Mouse (Mus musculus): ENCODE data around the gene Olfr543.

The Olfr543 gene

DNA sequence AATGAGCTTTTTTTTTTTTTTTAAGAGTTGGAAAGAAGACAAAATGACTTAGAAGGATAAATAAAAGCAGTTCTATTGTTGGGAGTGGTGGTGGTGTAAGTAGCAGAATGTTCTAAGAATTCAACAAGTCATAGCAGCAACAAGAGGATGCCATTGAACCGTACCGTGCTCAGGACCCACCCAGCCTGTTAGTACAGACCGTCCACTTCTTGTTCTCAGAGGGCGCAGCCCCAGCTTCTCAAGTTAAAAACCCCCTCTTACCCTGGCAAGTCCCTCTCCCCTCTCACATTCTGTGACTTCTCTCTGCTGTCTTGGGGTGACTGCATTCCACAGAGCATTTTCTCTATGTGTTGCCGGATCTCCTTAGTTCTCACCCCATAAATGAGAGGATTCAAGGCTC, 4.9 kb downstream of the Olfr543 start:
- no peak for DNase-seq (ENCODE audit: low spot score)

DNA sequence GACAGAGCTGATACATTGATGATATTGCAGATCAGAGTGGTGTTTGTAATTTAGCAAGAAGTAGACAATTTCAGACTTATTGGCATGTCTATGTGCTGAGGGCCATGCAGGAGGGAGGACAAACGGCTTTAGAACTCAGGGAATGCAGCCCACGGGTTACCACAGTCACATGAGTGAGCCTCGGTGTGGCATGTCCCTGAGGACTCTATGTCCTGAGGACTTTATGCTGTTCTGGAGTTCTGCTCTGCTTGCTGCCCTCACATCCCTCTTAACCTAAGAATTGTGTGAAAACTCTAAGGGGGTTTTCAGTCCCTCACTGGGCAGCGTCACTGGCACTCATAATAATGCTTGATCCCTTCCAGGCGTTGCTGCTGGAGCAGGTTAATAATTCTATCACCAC, 8.8 kb downstream of the Olfr543 start:
- DNase-seq (ENCODE audit: low spot score), result no peak

DNA sequence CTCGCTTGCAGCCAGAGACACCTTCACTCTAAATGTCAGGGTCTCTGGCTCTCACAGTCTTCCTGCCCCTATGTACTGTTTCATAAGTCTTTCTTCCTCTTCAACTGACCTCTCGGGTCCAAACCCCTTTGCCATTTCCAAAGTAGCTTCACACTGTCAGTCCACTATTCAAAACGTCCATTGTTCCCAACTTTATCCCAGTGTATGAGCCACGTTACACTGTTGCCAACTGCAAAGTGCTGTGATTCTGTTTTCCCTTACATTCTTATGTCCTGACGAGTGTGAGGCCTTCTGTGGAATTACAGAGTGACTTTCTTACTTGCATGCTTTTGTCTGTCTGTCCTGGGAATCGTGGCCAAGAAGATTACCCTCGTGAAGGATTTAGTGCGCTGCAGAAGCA, 13.9 kb downstream of the Olfr543 start:
- DNase-seq (ENCODE audit: low spot score), result no peak

DNA sequence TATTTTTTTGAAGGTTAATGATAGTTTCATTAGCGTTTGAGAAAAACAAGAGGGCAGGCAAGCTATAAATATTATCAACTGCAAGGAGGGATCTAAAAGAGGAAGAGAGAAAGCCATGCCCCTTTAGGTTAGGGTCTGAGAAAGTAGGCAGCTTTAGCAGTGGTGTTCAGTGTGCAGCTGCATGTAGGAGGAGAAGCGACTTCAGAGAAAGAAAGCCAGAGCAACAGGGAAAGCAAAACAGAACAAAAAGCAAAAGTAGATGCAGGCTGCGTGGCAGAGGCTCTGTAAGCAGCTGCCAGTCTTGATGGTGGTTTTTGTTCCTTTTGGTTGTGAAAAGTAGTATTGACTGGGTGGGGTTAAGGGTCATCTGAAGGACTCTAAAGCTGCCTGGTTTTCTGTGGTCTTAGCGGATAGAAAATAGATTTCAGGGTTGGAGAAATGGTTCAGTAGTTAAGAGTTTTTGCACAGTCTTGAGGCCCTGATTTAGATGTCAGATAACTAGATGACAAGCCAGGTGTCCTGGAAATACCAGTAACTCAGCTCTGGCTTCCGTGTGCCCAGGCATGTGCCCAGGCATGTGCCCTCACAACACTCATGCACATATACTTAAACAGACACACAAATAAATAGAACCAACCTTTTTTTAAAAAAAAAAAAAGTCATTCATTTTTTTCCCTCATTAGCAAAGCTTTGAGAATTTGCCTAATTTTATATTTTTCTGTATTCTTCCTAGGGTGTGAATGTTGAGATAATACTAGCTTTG, 22.7 kb downstream of the Olfr543 start:
- DNase-seq (ENCODE audit: low spot score), result no peak

DNA sequence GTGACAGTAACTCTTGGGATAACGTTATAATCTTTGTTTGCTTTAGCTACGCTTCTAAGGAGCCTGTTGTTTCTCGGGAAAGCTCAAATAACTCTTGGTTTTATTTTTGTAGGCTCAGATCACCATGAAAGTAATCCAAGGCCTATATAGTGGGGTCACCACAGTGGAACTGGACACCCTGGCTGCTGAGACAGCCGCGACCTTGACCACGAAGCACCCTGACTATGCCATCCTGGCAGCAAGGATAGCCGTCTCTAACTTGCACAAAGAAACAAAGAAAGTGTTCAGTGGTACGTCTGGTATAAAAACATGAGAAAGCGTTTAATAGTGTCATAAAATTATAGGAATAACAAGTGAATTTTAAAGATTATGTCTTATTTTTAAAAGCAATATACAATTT, 35.0 kb downstream of the Olfr543 start:
- no peak for DNase-seq (ENCODE audit: low spot score)

DNA sequence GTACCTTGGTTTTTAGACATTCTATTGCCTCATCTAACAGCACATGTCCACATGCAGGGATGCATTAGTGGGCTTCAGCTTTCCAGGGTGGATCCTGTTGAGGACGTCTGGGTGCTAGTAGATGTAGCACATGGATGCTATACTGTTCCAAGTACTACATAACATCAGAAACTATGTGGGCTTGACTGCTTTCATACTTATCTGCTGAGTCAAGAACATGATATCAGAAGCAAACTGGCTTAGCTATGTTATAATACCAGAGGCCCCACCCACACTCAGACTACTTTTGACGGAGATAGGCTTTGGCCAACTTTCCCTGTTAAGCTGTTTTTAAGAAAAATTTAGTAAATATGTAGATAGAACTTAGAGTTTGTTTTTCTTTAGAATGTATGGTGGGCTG, 37.2 kb downstream of the Olfr543 start:
- no peak for DNase-seq (ENCODE audit: low spot score)

DNA sequence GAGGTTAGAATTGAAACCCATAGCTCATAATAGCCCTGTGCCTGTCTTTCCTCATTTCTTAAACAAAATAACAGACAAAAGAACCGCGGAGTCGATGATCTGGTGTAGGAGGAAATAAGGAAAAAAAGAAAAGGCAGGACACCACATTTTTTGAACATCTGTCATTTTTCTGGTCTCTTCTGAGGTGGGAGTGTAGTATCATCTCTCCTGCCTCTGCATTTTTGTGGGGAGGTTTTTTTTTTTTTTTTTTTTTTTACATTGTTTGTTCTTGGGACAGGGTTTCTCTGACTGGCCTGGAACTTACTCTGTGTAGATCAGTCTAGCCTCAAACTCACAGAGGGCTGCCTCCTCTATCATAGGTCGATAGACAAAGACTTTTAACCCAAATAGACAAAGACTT, 39.0 kb downstream of the Olfr543 start:
- DNase-seq (ENCODE audit: low spot score), result no peak

DNA sequence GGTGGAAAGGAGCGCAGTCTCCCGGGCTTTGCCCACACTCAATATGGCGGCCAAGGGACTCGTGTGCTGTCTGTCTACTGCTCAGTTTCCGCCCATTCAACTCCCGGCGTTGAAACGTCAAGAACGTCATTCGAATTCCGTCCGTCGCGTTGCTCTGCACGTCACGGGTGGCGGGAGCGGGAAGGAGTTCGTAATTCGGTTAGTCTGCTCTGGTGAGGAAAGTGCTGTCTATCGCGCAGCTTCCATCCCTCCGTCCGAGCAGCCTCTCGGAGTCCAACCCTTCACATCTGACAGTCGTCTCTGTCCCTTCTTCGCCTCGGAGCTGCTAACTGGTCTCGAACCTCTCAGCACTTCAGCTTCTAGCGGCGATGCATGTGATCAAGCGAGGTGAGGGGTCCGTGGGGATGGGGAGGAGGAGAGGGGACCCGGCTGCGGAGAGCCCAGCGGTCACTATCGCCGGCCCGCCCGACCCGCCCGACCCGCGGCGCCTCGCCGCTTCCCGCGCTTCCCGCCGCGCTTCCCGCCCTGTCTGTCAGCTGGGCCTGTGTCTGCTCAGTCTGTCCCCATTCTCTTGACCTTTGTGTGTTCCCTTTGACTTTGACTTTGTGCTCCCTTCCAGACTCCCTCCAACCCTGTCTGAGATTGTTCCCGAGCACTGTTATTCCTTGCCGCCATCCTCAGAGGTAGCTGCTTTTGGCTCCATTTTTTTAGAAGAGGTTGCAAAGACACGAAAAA, 39.7 kb downstream of the Olfr543 start, which contains the start of gene Rrm1:
Rrm1 (plus strand) TSS at position 39 of the 735 bp plus-strand sequence.
- DNase-seq (ENCODE audit: low spot score), result peak; percentile 96

DNA sequence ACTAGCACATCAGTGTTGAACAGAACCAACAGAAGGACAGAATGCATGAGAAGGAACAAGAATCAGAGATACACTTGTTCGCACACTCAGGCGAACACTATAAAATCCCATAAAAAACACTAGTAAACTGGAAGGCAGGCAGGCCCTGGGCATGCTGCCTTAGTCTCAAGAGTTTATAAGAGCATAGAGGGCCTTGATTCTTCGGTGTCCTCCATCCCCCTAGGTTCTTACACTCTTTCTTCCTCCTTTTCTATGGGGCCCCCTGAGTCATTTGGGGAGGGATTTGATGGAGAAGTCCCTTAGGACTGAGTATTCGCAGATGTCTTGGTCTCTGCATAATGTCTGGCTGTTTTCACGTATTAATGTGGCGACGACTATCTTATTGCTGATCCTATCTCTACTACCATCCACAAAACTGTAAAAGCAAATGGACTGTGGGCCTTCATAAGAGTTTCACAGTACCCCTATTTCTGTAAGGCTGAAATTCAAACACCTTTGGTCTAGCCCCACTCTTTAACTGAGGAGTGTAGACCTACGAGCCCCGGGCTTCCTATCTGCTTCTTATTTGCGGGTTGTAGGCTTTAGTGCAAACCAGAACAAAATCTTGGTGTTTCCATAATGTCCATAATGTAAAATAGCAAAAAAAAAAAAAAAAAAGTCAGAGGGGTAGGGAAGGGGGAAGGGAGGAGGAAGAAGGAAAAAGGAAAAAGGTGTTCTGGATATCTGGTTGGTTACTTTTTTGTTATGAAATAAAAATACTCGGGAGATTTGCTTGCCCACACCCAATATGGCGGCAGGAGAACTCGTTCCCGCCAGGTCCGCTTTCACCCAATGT, 40.4 kb downstream of the Olfr543 start:
- peak; percentile 35 for DNase-seq (ENCODE audit: low spot score)

DNA sequence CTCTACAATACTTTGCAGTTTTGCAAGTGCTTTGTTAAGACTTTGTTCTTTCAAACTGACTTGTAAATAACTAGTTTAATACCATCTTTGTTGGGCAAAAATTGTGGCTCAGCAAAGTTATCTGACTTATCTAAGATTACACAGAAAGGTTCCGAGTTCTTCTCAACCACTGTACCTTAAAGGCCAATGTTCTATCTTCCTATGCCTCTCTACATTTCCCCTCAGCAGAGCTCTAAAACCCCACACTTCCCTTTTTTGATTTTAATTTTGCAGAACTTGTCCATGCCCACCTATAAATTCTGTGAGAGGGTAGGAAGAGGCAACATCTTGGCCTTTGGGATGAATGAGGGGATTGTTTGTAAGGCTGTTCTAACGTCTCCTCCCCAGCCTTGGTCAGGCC, 47.1 kb downstream of the Olfr543 start:
- DNase-seq (ENCODE audit: low spot score), result no peak
